Mouse (Mus musculus): ENCODE measurements at regions not wholly inside any gene's neighbourhood (a gene's known extent, or its start where the extent isn't known, plus 50 kb on each side); places are given as distances from the start of the nearest gene placed in this dataset.

- no peak for DNase-seq
Measured at GRCm38 (mm10) chr1:100551293-100551692, 778.7 kb downstream of the Cntnap5b start.

DNA sequence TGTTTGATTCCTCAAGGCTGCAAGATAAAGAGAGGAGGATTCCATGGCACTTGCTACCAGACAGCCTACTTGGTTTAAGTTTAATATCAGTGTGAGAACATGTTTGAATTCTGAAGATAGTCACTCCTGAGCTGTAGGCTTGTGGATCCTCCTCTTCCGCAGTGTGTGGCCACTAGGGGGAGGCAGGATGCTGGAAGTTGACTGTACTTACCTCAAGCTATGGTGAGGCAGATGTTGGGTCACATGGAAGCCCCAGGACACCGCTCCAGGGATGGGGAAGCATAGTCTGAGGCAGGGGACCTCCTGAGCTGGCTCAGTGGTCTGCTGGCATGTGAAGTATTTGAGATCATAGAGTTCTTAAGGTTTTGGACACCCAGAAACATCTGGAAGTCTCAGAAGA, 784.4 kb downstream of the Cntnap5b start:
- peak; percentile 16 for DNase-seq
